Mouse (Mus musculus) gonadal fat pad, adult 2 months (tissue): Measurements from ENCODE around the gene Tmie. TPM values are rescaled to one million over a fixed set of nuclear protein-coding genes. Genes with fewer than 3 reads are reported as not detected.

Experiments used
- DNase-seq: peaks from one replicate; pipeline ENCODE4 v3.0.0-alpha.2; 2012; ENCODE audit warnings: low read depth
- polyA plus RNA-seq: library from polyadenylated mRNA; depleted of rRNA; stranded (reverse); fragments of >200 nt; gene quantifications from 2 replicates; pipeline ENCODE4 v1.2.3, GENCODE M21; 2012; rRNA removed

Tmie gene
- polyA plus RNA-seq: 0.88 and 1.3 TPM in 2 replicates

DNA sequence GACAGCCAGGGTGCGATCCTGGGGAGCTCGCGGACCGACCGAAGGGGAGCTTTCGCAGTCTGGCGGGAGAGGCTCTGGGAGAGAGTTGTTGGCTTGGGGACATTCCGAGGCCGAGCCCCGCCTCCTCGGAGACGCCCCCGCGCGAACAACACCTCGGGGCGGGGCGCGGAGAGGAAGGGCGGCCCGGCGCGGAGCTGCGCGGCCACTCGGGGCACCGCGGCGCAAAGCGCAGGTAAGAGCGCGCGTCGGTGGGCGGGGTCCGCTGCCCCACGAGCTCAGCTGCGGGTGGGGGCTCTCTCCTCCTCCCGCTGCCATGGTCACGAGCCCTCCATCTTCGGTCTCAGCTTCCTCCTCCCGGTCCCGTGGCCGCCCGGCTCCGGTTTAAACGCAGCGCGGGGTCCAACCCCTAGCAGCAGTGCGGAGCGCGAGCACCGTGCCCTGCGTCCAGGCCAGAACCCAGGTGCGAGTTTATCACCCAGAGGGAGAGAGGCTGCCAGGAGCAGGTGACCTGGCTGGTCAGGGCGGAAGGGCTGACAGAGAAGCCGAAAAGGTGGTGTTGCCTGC lies at the start of gene Tmie:
Gene Tmie, minus strand, starts transcription at position 116 of the 564 bp plus-strand sequence.
- no peak for DNase-seq

DNA sequence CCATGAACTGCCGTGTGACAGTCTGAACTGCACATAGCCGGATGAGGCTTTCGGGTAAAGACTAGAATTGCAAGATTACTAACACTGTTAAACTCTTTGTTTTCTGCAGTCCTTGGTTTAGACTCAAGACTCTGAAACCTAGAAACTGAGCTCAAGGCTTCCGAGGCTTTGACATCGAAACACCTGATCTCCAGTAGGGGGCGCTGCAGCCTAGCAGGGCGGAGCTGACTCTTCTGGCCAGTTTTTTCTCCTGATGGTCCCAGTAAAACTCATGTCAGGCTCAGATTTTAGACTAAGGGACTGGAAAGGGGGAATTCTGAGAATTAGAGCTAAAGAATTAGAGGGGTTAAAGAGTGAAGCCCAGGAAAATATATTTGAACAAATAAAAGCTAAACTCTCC lies 42.8 kb upstream of the Tmie start:
- DNase-seq: no peak

DNA sequence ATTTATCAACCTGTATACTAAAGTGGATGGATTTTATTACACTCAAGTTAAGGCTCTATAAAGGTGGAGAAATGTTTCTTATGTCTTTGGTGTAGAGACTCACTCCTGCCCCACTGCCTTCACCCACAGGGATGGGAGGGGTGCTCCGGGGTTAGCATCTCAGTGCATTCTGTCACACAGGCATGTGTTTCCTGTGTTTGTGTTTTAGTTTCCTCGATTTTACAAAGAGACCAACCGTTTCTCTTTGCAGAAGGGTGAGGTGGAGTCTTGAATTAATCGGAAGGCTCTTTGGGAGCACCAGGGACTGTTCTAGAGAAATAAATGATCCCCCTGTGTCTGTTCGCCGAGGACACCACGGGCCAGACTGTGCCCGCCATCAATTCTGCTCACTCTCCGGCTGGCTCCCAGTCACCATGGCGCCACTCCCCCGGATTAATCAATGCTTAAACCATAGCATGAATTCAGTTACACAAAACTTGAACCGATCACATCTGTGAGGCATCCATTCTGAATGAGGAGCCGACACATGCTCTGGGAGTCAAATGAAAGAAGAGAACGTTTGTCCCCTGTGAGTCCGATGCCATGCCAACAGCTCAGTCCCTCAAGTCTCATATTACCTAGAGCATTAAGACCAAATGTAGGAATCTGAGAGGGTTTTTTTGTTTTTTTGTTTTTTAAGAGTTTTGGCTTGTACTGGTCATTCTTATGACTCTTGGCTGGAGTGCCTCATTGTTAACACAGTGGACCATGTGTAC lies 40.9 kb upstream of the Tmie start:
- DNase-seq: no peak

GRCm38 (mm10) chr9:110916786-110917185 lies 36.9 kb upstream of the Tmie start, which contains the start of gene Fam240a:
TSS of gene Fam240a (minus strand) at chr9:110916861.
- DNase-seq: no peak

DNA sequence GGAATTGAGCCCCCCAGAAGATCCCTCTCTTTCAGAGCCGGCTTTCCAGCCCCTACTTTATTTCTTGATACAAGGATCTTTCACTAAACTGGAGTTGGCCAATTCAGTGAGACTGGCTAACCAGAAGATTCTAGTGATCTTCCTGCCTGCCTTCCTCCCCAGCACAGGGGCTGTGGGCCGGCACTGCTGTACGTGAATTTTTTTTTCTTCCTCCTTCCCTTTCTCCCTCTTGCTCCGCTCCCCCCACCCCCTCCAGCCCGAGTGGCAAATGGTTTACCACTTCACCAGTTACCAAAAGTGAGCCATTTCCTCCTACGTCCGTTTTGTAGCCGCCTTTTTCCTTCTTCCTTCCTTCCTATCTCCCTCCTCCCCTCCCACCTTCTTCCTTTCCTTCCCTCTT lies 35.6 kb upstream of the Tmie start:
- DNase-seq: no peak

GRCm38 (mm10) chr9:110914631-110915236 lies 34.8 kb upstream of the Tmie start:
- no peak for DNase-seq

DNA sequence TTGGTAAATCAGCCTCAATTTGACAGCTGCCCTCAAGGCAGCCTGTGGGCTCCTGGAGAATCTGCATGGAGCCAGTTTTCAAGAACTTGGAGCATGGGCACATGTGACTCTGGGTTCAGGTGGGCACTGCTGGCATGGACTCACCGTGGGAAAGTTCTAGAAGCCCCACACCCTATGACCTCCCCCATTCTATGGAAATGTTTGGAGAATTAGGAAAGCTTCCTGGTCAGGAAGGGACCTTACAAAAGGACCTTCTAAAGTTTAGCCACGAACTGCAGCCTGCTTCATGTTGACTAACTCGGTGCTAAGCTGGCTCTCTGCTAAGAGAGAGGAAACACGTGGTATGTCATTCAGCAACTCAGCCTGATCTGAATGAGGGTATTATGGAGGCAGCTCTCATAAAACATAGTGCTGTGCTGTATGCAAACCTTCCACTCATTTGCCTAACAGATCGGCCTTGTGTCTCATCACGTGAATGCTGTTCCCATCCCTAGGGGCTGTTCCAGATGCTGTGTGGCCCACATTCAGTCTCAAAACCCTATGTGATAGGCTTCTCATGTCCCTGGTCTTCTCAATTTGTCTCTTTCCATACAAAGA lies 29.6 kb upstream of the Tmie start:
- no peak for DNase-seq

DNA sequence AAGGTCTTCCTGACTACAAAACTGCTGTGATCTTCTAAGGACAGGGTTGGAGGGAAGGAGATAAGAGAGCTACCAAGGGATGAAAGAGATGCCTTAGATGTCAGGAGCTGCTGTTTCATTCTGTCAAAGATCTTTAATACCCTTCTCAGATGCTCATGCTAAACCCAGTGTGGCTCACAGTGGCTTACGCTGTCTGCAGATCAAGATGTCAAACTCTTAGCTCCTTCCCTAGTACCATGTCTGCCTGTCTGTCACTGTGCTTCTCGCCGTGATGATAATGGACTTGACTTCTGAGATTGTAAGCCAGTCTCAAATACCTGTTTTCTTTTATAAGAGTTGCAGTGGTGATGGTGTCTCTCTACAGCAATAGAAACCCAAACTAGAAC lies 28.7 kb upstream of the Tmie start:
- DNase-seq: no peak

DNA sequence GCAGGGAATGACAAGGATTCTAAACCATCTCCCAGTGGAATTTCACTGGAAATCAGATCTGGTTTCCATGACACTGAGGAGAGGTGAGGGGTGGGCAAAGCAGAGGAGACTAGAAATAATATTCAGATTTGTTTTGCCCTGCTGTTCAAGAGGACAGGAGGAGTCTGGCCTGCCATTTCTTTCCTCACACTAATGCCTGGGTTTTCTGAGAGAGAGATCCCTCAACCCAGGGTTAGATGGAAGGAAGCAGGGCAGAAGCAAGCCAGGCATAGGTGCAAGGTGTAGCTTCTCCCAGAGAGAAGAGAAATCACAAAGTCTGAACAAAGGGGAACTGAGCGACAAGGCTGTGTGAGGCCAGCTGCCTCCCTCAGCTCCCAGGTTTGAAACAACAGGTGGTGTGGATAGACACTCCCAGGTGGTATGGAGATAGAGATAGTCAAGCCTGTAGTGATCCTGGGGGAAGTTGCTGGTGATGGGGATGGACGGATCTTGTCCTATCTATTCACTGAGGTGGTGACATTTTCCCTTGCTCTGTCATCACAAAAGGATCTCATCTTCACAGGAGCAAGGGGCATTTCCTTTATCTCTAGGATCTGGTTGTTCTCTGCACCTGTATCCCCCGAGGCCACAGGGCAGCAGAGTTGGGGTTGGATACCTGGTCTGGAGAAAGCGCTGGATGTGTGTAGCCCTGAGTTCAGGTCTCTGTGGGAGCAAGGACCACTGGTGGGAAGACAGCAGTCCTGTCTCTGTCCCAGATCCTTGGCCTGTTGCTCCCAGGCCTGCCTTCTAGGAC lies 28.1 kb upstream of the Tmie start:
- DNase-seq: no peak

DNA sequence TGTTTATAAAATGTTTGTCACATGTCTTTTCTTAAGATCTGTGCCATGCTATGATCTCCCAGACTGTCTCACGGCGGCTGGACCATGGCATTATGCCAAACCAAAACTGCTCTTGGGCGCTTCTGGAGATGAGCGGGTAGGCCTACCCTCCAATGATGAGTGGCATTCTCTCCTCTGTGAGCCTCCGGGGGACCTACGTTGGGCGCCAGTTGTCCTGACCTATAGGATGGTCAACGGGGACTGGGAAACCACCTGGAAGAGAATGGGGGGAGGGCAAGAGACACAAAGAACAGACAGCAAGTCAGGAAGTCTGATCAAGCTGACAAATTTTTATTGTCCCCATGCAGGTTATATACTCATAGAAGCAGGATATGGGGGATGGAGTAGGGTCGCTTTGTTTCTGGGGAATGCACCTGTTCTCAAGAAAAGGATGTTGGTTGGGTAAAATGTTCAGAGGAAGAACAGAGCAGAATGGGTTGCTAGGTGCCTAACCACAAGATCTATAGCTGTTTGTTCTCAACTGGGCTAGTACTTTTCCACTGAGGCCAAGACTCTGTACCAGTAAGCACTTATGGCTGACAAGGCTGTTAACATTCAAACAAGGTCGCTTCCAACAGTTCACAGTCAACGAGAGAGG lies 27.4 kb upstream of the Tmie start:
- no peak for DNase-seq

DNA sequence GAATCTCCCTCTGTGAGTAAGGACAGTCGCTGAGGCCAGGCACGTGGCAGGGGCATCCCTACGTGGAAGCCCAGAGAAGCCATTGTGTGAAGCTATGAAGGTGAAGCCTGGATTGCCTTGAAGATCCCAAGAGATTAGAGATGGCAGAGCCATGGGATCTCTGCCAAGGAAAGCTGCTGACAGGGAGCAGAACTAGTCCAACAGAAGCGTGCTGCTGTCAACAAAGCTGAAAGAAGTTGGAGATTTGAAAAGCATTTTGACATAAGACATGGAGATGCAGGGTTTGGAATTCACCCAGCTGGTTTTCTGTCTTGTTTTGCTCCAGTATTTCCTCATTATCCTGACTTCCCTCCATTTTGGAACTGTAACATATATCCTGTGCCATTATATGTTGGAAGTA lies 22.4 kb upstream of the Tmie start:
- DNase-seq: no peak

GRCm38 (mm10) chr9:110901204-110901603 lies 21.3 kb upstream of the Tmie start:
- DNase-seq: no peak

- no peak for DNase-seq
These were observed 19.6 kb upstream of the Tmie start for GRCm38 (mm10) chr9:110899451-110900008.

DNA sequence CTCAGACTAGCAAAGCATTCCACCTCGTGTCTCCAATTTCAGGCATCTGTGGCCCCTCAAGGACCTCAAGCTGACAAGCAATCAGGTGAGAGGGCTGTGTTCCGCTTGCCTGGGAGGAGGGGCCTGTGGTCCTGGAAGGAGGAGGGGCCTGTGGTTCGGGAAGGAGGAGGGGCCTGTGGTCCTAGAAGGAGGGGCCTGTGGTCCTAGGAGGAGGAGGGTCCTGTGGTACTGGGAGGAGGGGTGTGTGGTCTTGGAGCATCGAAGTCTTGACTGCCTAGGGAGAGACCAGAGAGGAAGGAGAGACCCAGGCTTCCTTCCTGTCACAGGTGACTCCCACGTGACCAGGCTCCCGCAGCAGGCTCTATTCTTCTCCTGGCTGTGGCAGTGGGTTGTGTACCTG lies 16.7 kb upstream of the Tmie start:
- no peak for DNase-seq

GRCm38 (mm10) chr9:110895994-110896393 lies 16.1 kb upstream of the Tmie start:
- no peak for DNase-seq

DNA sequence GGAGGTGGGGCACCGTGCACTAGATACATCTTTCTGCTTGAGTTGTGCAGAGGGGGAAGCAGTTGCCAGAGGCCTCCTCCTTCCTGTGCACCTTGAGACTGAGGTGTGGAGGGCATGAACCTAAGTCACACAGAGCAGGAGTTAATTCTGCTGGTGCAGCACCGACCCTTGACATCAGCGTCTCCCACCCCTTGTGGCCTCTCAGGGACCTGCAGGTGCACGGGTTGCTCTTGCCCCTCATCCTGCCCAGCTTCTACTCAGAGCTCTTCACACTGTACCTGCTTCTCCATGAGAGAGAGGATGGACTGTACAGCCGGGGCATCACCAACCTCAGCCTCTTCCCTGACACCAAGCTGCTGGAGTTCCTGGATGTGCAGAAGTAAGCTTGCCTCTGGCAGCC lies 15.6 kb upstream of the Tmie start:
- no peak for DNase-seq

- no peak for DNase-seq
These were observed 13.5 kb upstream of the Tmie start for GRCm38 (mm10) chr9:110893429-110893828.

- no peak for DNase-seq
These were observed 12.6 kb upstream of the Tmie start for GRCm38 (mm10) chr9:110892552-110892951.

- no peak for DNase-seq
These were observed 11.3 kb upstream of the Tmie start for GRCm38 (mm10) chr9:110891077-110891828.

- no peak for DNase-seq
These were observed 10.3 kb upstream of the Tmie start for GRCm38 (mm10) chr9:110890026-110890783.
